Mouse (Mus musculus) heart, adult 2 months (tissue): ENCODE measurements around the gene Hspa4. TPM values are rescaled to one million over a fixed set of nuclear protein-coding genes. Genes with fewer than 3 reads are reported as not detected.

ENCODE experiments used
- DNase-seq, 2 experiments: peaks; one replicate each; pipeline ENCODE4 v3.0.0; 2021
- H3K27ac ChIP-seq: fragments of 200-600 bp; 2 replicates; pipeline ENCODE4 v1.8.1; 2022
- H3K27me3 ChIP-seq: fragments of 200-500 bp; 2 replicates; pipeline ENCODE4 v1.6.1; 2012; ENCODE audit warnings: mild to moderate bottlenecking, low read length, inconsistent platforms, mixed read lengths; ENCODE audit not compliant: control insufficient read depth, insufficient read depth
- H3K36me3 ChIP-seq: fragments of 200-500 bp; 2 replicates; pipeline ENCODE4 v1.6.1; 2012; ENCODE audit warnings: low read length, inconsistent platforms; ENCODE audit not compliant: control insufficient read depth, insufficient read depth
- H3K4me1 ChIP-seq: fragments of 200-500 bp; 2 replicates; pipeline ENCODE4 v1.6.1; 2011; ENCODE audit warnings: low read length; ENCODE audit not compliant: control insufficient read depth, insufficient read depth
- H3K4me3 ChIP-seq: fragments of 200-600 bp; 2 replicates; pipeline ENCODE4 v1.8.1; 2022
- H3K79me2 ChIP-seq: fragments of 200-500 bp; replicated peaks from 2 replicates; pipeline ENCODE4 v1.6.1; 2012; ENCODE audit warnings: mild to moderate bottlenecking, inconsistent platforms, low read length, moderate library complexity, mixed read lengths; ENCODE audit not compliant: control insufficient read depth, insufficient read depth
- H3K9ac ChIP-seq: fragments of 200-500 bp; 2 replicates; pipeline ENCODE4 v1.6.1; 2012; ENCODE audit warnings: low read depth, mild to moderate bottlenecking, control low read depth, inconsistent platforms, low read length, mixed read lengths
- CTCF ChIP-seq: fragments of 200-600 bp; IDR thresholded peaks from 2 replicates; pipeline ENCODE4 v1.8.1; 2022; ENCODE audit warnings: antibody characterized with exemption, mild to moderate bottlenecking, moderate library complexity
- EP300 ChIP-seq: fragments of 200-500 bp; IDR thresholded peaks from 2 replicates; pipeline ENCODE4 v1.6.1; 2011; ENCODE audit warnings: low read depth, low read length, control low read depth; ENCODE audit not compliant: insufficient read depth
- POLR2A ChIP-seq: fragments of 200-500 bp; IDR thresholded peaks from 2 replicates; pipeline ENCODE4 v1.6.1; 2011; ENCODE audit warnings: mild to moderate bottlenecking, low read depth, low read length, control low read depth; ENCODE audit not compliant: insufficient read depth
- WGBS: fragments of 180-500 bp; shearing (Covaris S2); methylation state at CpG from one replicate; pipeline ENCODE4 v1.1.7; 2018; 5-methylcytosine and 5-hydroxymethylcytosine counted together
- intact Hi-C: fragments of 180-260 bp; cut with DNase I; formaldehyde crosslinking; loops from one replicate; pipeline ENCODE4 v1.15.1; 2025
- polyA plus RNA-seq: library from polyadenylated mRNA; depleted of rRNA; stranded (reverse); fragments of >200 nt; gene quantifications from 2 replicates; pipeline ENCODE4 v1.2.3, GENCODE M21; 2012
- total RNA-seq, 2 experiments: library from RNA; stranded (reverse); gene quantifications; 2 replicates each; pipeline ENCODE4 v1.2.3; 2021

Hspa4 gene
- total and polyA plus RNA-seq, 3 experiments: 19.2 to 126 (median 109) TPM

GRCm38 (mm10) chr11:53301167-53301515, 884 bp upstream of the Hspa4 start:
- 43% methylated on average over 9 of the region's 9 CpGs for WGBS
- intact Hi-C loops: no loop called here
- DNase-seq: no peak

GRCm38 (mm10) chr11:53299551-53300329, 517 bp downstream of the Hspa4 start:
- Histone ChIP-seq H3K4me1 (peaks cover 8% of the 10 kb centered on the region), H3K36me3 (peaks cover 32% of the 10 kb centered on the region), H3K9ac (peak overlapping the region; percentile 96), H3K27me3 (no peaks in the 10 kb centered on the region), H3K4me3 (peak overlapping the region; percentile 74), H3K27ac (peak overlapping the region; percentile 93), H3K79me2 (peaks cover 2% of the 10 kb centered on the region)
- WGBS: under 1% methylated on average over 80 of the region's 80 CpGs
- TF ChIP-seq POLR2A: no peak
- TF ChIP-seq CTCF: peak; percentile 20; the same call in 1 of the 2 replicates
- DNase-seq: peak; percentile 71
- intact Hi-C loops: loop anchor here (1.0 to 5.0 kb wide), 3 partner anchors 25 to 133 kb away; partner anchors contain the start of genes Gdf9, Uqcrq and Zcchc10

More at GRCm38 (mm10) chr11:53301167-53301515, 884 bp upstream of the Hspa4 start:
- peak overlapping the region; percentile 93 for H3K27ac ChIP-seq
- no peaks in the 10 kb centered on the region for H3K27me3 ChIP-seq
- TF ChIP-seq CTCF: no peak
- no peak for TF ChIP-seq EP300
- no peak for TF ChIP-seq POLR2A
- H3K4me1 ChIP-seq: peaks cover 8% of the 10 kb centered on the region
- peaks cover 2% of the 10 kb centered on the region for H3K79me2 ChIP-seq
- peak overlapping the region; percentile 74 for H3K4me3 ChIP-seq
- peak overlapping the region; percentile 70 for H3K9ac ChIP-seq
- H3K36me3 ChIP-seq: peaks cover 25% of the 10 kb centered on the region

GRCm38 (mm10) chr11:53297947-53298860, 2.1 kb downstream of the Hspa4 start:
- no peak for DNase-seq
- Histone ChIP-seq H3K4me3 (peak overlapping the region; percentile 74; the same call in 1 of the 2 replicates), H3K36me3 (peaks cover 35% of the 10 kb centered on the region), H3K27ac (no peak overlapping the region), H3K9ac (no peak overlapping the region), H3K79me2 (peaks cover 2% of the 10 kb centered on the region), H3K4me1 (peaks cover 8% of the 10 kb centered on the region), H3K27me3 (no peaks in the 10 kb centered on the region)
- WGBS: 73% methylated on average over 7 of the region's 7 CpGs
- TF ChIP-seq EP300 (no peak), CTCF (no peak), POLR2A (no peak)
- intact Hi-C loops: loop anchor here (5.0 kb wide), 1 partner anchor 134 kb away; the partner anchor contains the start of genes Gdf9 and Uqcrq

- peaks cover 2% of the 10 kb centered on the region for H3K79me2 ChIP-seq
- H3K36me3 ChIP-seq: peaks cover 39% of the 10 kb centered on the region
- no peaks in the 10 kb centered on the region for H3K27me3 ChIP-seq
- no peak for TF ChIP-seq POLR2A
- no peak for TF ChIP-seq CTCF
- no peak for TF ChIP-seq EP300
- intact Hi-C loops: loop anchor here (5.0 kb wide), 1 partner anchor 135 kb away; the partner anchor contains the start of genes Gdf9 and Uqcrq
- no peak overlapping the region for H3K9ac ChIP-seq
- peaks cover 8% of the 10 kb centered on the region for H3K4me1 ChIP-seq
- 63% methylated on average over 4 of the region's 4 CpGs for WGBS
- H3K4me3 ChIP-seq: no peak overlapping the region
- no peak for DNase-seq
- H3K27ac ChIP-seq: no peak overlapping the region
Observed at GRCm38 (mm10) chr11:53296880-53297279, 3.4 kb downstream of the Hspa4 start.

GRCm38 (mm10) chr11:53294441-53294840, 5.8 kb downstream of the Hspa4 start:
- Histone ChIP-seq H3K4me1 (peaks cover 5% of the 10 kb centered on the region), H3K27me3 (no peaks in the 10 kb centered on the region), H3K9ac (no peak overlapping the region), H3K36me3 (peaks cover 46% of the 10 kb centered on the region), H3K27ac (no peak overlapping the region), H3K4me3 (no peak overlapping the region), H3K79me2 (peaks cover 2% of the 10 kb centered on the region)
- no peak for DNase-seq
- intact Hi-C loops: no loop called here
- 65% methylated on average over 5 of the region's 5 CpGs for WGBS
- TF ChIP-seq POLR2A (no peak), EP300 (no peak), CTCF (no peak)
